Mouse (Mus musculus) kidney, postnatal 4 days (tissue): Measurements from ENCODE around the gene Magi2.
"Not testable (repeated sequence)": the region's sequence is repeated elsewhere in the genome, so short reads cannot be mapped to it uniquely, and the experiment has no call there.

Experiments used
- DNase-seq, 2 experiments: peaks; one replicate each; pipeline ENCODE4 v3.0.0; 2021; ENCODE audit warnings: mixed read lengths in 2 of 2

The Magi2 gene

GRCm38 (mm10) chr5:19226866-19227243 lies at the start of gene Magi2:
Magi2 (plus strand) TSS chr5:19227036.
- no peak for DNase-seq

DNA sequence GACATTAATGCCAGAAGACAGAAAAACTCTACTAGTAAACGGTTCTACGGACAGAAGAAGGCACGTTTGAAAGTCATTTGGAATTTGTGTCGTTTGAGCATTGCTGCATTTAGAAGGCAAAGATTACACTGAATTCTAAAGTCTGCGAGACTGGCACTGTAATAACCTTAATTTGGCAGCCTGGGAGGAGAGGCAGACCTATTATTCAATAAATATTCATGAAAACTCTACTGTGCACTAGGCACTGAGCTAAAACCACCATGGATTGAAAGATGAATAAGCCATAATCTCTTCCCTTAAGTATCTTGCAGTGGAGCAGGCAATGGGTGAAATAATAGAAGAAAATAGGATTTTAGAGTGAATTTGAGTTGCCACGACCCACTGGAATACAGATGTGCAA lies 48.2 kb upstream of the Magi2 start:
- DNase-seq, result no peak

GRCm38 (mm10) chr5:19186175-19186574 lies 40.7 kb upstream of the Magi2 start:
- DNase-seq, result no peak

- no peak for DNase-seq
These were observed 15.2 kb upstream of the Magi2 start for GRCm38 (mm10) chr5:19211665-19212064.

- peak; percentile 85 to 90 for DNase-seq
These were observed 531 bp upstream of the Magi2 start for GRCm38 (mm10) chr5:19226144-19226865.

DNA sequence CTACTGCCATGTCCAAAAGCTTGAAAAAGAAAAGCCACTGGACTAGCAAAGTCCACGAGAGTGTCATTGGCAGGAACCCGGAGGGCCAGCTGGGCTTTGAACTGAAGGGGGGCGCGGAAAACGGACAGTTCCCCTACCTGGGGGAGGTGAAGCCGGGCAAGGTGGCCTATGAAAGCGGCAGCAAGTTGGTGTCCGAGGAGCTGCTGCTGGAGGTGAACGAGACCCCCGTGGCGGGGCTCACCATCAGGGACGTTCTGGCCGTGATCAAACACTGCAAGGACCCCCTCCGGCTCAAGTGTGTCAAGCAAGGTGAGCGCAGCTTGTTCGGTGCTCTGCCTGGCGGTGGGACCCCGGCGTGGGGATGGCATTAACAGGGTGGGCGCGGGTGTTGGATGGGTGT lies 445 bp downstream of the Magi2 start:
- DNase-seq, result peak; percentile 29 to 33

DNA sequence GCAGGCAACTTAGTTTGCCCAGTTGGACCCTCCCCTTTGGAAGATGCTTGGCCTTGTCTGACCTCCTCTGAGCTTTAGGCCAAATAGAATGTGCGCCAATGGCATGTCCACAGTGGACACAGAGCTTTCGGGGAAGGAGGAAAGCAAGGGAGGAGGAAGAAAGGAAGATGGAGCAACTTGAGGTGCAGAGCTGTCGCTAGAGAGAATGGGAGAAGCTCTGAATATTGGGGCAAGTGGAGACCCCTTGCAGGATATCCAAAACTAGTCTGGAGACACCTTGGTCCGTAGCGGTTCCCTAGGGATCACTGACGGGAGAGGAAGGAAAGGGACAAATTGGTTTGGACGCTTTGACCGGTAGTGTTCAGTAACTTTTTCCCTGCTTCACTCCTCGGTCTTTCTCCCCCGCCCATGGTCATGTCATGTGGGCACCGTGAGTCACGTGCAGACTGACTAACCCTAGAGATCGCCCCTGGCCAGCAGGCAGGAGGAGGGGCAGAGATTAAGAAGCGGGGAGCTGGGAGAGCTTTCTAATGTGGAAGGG lies 1.0 kb downstream of the Magi2 start:
- peak; percentile 55 to 73 for DNase-seq

DNA sequence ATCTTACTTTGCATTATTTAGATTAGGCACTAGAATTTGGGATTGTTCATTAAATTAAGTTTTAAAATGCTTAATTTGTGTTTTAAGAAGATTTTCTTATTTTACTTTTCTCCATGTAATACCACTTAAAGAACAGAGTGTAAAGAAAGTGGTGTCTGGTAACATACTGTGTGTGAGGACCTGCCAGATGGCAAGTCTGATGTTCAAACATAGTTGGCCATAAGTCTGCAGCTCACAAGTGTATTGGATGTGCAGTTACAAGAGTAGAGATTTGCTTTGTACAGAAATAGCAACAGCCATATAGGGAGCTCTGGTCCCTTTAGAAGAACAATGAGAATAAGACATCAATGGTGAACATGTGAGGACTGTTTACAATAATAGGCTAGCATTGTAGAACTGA lies 15.0 kb downstream of the Magi2 start:
- DNase-seq, result no peak

DNA sequence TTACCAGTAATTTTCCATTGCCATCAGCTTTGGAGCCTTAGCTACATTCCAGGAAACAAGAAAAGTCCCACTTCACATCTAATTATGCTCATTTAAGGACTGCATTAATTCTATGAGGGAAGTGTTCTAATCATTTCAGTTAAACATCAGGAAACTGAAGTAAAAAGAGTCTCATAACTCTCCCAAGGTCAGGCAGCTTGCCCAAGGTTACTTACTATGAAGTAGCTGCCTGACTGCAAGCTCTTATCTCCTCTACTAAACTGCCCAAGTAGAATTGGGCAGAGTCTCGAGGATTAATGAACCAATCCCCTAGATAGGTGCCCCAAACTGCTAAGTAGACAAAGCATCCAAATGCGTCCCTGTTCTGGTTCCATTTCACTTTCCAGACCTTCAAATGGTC lies 19.6 kb downstream of the Magi2 start:
- DNase-seq, result no peak

- DNase-seq, result no peak
These were observed 20.4 kb downstream of the Magi2 start for GRCm38 (mm10) chr5:19247266-19247665.

- no peak for DNase-seq
These were observed 36.0 kb downstream of the Magi2 start for GRCm38 (mm10) chr5:19262816-19263215.

GRCm38 (mm10) chr5:19264627-19265026 lies 37.8 kb downstream of the Magi2 start:
- peak; percentile 11 to 19 for DNase-seq

DNA sequence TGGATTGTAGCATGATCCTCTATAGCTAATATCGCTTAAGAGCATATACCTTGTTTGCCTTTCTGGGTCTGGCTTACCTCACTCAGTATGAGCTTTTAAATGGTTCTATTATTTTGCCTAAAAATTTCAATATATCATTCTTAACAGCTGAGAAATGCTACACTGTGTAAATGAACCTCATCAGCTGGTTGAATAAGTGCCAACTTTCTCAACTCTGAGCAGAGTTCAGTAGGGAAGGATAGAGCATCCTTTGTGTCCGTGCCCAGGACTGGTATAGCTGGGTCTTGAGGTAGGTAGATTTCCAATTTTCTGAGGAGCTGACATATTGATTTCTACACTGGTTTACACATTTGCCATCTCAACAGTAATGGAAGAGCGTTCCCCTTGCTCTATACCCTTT lies 65.7 kb downstream of the Magi2 start:
- DNase-seq, result no peak

- DNase-seq, result no peak
These were observed 79.8 kb downstream of the Magi2 start for GRCm38 (mm10) chr5:19306656-19307055.

DNA sequence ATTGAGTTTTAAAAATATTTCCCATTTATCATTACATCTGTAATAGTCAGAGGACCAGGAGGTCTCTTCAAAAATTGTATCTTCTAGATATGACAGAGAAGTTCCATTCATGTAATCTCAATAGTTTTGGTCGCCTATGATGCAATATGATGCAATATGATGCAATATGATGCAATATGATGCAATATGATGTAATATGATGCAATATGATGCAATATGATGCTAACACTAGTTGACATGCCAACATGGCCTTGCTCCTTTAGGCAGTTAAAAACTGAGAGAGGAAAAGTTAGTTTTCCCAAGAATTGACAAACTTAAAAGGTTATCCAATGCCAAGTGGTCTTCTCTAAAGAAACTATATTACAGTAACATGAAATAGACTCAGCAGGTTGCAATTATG lies 83.0 kb downstream of the Magi2 start:
- DNase-seq, result no peak

GRCm38 (mm10) chr5:19322532-19322931 lies 95.7 kb downstream of the Magi2 start:
- no peak for DNase-seq

DNA sequence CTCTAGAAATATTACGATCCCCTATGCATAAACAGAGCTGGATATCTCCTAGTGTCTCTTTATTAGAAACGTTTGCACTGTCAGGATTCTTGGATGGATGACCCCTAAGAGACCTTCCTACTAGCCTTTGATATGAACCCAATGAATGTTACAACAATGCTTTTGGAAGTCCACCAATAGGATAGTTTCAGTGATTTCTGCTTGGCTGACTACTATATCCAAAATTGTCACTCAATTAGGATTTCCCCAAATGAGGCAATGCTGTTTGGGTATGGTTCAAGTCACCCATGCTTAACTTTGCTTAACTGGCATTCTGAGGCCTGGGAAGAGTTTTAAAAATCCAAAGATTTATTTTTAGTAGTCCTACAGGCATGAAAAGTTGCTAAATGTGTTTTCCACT lies 110.7 kb downstream of the Magi2 start:
- DNase-seq, result no peak

DNA sequence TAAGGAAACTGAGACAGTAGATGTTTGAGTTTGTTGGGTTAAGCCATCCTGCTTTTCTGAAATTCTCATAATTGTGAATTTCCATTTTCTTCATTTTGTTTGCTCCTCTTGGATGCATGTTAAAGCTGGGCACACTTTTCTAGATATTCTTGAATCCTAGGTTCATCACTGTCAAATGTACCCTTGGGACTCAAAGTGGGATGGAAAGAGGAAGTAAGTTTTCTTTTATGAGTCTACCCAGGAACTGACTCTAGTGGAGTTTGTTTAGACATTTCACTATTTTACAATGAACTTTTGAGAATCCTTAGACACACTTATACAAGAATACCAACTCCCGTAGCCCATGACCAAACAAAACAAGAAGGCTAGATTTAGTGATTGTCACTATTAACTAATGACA lies 141.3 kb downstream of the Magi2 start:
- DNase-seq, result no peak

DNA sequence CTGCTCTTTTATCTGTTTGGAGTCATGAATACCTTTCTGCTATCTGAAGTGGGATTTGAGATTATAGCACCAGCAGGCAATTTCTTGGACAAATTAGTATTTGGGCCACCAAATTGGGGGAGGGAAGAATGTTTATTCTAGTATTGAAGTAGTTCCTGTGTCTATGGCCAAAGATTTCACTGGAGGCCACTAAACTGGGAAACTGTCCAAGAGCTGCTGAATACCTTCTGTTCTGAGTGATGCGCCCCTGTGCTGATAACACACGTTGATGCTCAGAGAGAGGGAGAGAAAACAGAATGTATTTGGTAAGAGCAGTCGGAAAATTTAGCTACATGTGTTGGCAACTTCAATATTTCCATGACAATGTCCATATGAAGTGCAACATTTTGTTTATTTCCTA lies 169.0 kb downstream of the Magi2 start:
- no peak for DNase-seq

DNA sequence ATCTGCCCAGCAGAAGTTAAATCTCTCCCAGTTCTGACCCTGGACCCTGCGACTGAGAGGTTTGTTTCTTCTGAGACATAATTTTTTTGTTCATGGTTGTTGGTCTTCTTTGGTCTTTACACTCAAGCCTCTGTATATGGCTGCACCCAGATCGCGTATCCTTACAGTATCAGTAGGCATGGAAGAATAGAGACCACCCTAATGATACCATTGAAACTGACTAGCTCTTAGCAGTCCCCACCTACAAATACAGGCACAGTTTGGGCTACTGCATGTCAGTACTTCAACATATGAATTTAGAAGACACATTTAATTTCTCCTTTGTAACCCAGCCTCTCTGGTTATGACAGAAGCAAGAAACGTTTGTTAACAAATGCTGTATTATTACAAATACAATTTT lies 173.5 kb downstream of the Magi2 start:
- no peak for DNase-seq

DNA sequence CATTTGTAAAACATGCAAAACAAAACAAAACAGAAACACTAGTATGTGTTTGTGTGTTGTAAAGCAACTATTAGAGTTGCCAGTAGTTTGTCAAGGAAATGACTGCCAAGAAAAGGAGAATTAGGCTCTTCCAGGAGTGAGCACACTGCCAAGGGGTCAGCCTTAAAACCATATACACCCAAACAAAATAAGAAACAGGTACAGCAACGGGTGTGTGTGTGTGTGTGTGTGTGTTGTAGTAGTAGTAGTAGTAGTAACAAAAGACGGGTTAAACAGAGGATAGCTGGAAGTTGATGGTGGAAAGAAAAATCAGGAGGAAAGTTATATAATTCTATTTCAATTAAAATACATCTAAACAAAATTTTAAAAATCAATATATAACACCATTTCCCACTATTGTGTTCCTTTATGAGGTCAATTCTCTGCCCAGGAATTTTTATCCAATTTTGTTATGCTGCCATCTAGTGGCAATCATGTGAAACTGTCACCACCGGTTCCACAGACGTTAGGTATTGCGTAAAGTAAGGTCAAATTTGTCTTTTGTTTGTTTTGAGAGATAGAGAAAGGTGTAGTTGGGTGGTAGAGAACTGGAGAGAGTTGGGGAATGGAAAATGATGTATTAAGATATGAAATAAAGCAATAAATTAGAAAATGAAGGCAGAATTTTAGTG lies 174.0 kb downstream of the Magi2 start:
- DNase-seq, result no peak

GRCm38 (mm10) chr5:19404268-19404667 lies 177.4 kb downstream of the Magi2 start:
- not testable (repeated sequence) for DNase-seq

- DNase-seq, result no peak
These were observed 187.7 kb downstream of the Magi2 start for GRCm38 (mm10) chr5:19414556-19414955.

DNA sequence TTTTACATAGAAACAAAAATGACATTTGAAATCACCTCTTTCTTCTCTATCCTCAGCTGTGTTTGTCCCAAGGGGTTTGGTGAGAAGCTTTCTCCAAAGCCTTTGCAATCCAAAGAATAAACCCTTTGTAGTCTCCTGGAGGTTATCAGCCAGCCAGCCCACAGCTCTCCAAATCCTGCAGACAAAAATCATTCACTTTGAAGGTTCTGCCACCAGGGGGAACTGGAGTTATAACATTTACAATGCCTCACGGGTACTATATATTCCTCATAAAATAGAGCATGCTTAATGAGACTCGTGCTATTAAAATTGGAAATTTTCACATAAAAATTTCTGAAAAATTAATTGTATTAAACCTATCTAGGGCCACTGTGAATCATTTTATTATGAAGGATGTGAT lies 202.5 kb downstream of the Magi2 start:
- DNase-seq, result peak; percentile 26 to 27
